Mouse (Mus musculus): ENCODE measurements around the gene Cyth2. TPM values are rescaled to one million over a fixed set of nuclear protein-coding genes. Genes with fewer than 3 reads are reported as not detected.

Cyth2 gene
- 19.2 and 19.7 TPM in 2 replicates for polyA plus RNA-seq (2012; rRNA removed)

DNA sequence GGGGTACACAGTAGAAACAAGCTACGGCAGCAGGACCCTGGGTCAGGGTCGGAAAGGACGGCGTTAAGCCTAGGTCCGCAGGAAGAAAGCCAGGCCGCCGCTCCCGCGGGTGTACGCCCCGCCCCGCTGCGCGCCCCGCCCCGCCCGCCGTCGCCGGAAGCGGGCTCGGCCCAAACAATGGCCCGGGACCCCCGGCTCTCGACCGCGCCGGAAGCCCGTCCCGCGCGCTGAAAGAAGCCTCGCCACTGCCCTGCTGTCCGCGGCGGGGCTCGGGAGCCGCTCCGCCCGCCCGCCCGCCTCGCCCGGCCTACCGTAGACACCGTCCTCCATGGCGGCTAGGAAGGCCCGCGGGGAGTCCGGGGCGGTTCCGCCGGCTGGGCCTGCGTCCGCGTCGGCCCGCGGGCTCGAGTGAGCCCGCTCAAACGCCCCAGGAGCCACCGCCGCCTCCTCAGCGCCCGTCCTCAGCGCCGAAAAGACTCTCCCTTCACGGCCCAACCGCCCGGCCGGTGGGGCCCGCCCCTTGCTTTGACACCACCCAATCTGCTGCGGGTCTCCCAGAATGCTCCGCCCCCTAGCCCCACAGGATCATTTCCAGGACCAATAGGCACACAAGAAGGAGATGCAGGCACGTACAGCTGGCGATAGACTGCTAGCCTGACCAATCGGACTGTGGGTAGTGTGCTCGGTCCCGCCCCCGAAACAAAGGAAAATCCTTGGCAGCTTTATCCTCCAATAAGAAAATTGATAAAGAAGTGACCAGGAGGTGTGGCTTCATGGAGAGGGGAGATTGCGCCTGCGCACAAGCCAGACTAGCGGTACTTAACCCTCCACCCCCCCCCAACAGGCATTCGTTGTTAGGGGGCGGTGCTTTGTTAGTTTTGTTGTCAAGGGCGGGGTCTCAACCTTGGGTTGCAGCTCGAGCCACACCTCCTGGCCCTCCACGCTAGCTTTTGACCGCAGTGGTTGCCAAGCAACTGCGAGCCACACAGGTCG, at the start of gene Cyth2:
Gene Cyth2 (minus strand): TSS at position 795 of the 993 bp plus-strand sequence.

DNA sequence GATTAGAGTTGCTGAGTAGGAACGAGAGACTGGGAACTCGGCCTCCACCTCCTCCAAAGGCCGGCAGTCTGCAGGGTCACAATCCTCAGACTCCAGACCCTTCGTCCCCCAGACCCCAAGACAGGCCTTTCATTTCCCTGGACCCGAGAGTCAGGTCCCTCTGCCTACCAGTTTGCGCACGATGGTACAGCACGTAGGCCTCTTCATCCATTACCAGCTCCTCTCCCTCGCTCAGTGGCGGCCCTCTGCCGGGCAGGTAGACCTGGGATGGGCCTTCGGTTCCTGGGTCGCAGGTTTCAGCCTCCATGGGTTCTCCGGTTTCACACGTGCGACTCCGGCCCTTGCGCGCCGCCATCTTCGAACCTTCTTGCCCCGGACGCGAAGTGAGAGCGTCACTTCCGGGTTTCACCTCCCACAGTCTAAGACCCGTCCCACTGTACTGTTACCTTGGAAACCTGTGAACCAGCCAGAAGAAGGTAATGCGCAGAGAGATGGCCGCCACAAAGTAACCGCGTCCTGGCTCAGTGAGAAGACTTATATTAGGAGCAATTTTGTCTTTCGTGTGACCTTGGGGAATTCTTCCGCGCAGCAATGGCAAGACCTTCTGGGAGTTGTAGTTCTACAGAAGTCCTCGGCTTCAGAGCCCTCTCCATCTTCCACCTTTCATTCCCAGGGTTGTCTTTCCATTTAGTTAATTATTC, 16.2 kb upstream of the Cyth2 start, which contains the start of gene Grwd1:
Gene Grwd1 (minus strand): TSS at position 518 of the 701 bp plus-strand sequence.

DNA sequence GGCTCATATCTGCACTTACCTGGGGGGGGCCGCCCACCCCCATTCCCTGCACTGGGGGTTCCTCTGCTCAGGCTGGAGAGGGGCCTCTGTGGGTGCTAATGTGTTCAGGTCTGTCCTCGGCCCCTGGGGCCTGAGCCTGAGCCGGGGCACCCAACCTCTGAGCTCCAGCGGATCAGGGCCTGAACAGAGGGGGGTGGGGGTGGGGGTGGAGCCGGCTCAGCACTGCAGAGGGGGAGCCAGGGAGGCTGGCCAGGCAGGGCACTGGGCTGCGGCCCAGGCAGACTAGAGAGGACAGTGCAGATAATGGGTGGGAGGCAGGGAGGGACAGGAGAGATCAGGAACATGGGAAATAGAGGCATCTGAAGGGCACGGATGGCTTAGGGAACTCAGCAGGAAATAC, 10.2 kb upstream of the Cyth2 start, which contains the start of gene Kcnj14:
Gene Kcnj14 (minus strand): TSS at position 185 of the 400 bp plus-strand sequence.

GRCm38 (mm10) chr7:45784524-45785372, 29.6 kb downstream of the Cyth2 start, which contains the start of gene Sult2b1:
Sult2b1 (minus strand) TSS chr7:45784669.

GRCm38 (mm10) chr7:45783511-45784091, 30.8 kb downstream of the Cyth2 start, which contains the start of gene Lmtk3:
Lmtk3 (plus strand) TSS chr7:45783738.

Other genes with a start within 250 kb of the Cyth2 start
- gene Bcat2, start 244.4 kb downstream of the Cyth2 start, polyA plus RNA-seq (2012; rRNA removed) = 35.6 and 40.6 TPM in 2 replicates
- gene Fgf21, start 199.1 kb downstream of the Cyth2 start, polyA plus RNA-seq (2012; rRNA removed) = not detected in 2 replicates
- 0.01 TPM in 1 of 2 replicates, not detected in the other for gene Fut1, start 197.3 kb downstream of the Cyth2 start, polyA plus RNA-seq (2012; rRNA removed)
- gene Izumo1, start 192.8 kb downstream of the Cyth2 start, polyA plus RNA-seq (2012; rRNA removed) = 0.09 and 0.10 TPM in 2 replicates
- gene Rasip1, start 187.1 kb downstream of the Cyth2 start, polyA plus RNA-seq (2012; rRNA removed) = 2.0 and 2.2 TPM in 2 replicates
- 0.37 and 0.43 TPM in 2 replicates for gene Mamstr, start 174.6 kb downstream of the Cyth2 start, polyA plus RNA-seq (2012; rRNA removed)
- not detected in 2 replicates for gene Fut2, start 148.2 kb downstream of the Cyth2 start, polyA plus RNA-seq (2012; rRNA removed)
- gene Ntn5, start 130.6 kb downstream of the Cyth2 start, polyA plus RNA-seq (2012; rRNA removed) = not detected in 2 replicates
- gene Sec1, start 120.2 kb downstream of the Cyth2 start, polyA plus RNA-seq (2012; rRNA removed) = 0.02 TPM in 1 of 2 replicates, not detected in the other
- gene Car11, start 114.7 kb downstream of the Cyth2 start, polyA plus RNA-seq (2012; rRNA removed) = 0.14 and 0.37 TPM in 2 replicates
- gene Dbp, start 109.5 kb downstream of the Cyth2 start, polyA plus RNA-seq (2012; rRNA removed) = 0.67 TPM in 2 replicates
- 524 and 540 TPM in 2 replicates for gene Rpl18, start 99.1 kb downstream of the Cyth2 start, polyA plus RNA-seq (2012; rRNA removed)
- 6.3 and 7.1 TPM in 2 replicates for gene Sphk2, start 96.6 kb downstream of the Cyth2 start, polyA plus RNA-seq (2012; rRNA removed)
- 0.21 and 0.32 TPM in 2 replicates for gene Fam83e, start 93.4 kb downstream of the Cyth2 start, polyA plus RNA-seq (2012; rRNA removed)
- not detected in 2 replicates for gene Spaca4, start 88.8 kb downstream of the Cyth2 start, polyA plus RNA-seq (2012; rRNA removed)
- gene Lmtk3, start 30.8 kb downstream of the Cyth2 start, polyA plus RNA-seq (2012; rRNA removed) = 0.13 and 0.24 TPM in 2 replicates
- 0.22 and 0.28 TPM in 2 replicates for gene Sult2b1, start 29.9 kb downstream of the Cyth2 start, polyA plus RNA-seq (2012; rRNA removed)
- gene Kcnj14, start 10.2 kb upstream of the Cyth2 start, polyA plus RNA-seq (2012; rRNA removed) = 0.08 TPM in 2 replicates
- gene Grwd1, start 16.4 kb upstream of the Cyth2 start, polyA plus RNA-seq (2012; rRNA removed) = 11.5 and 14.3 TPM in 2 replicates
- gene Kdelr1, start 58.2 kb upstream of the Cyth2 start, polyA plus RNA-seq (2012; rRNA removed) = 52.6 and 59.3 TPM in 2 replicates
- 0.09 TPM in 2 replicates for gene Grin2d, start 63.8 kb upstream of the Cyth2 start, polyA plus RNA-seq (2012; rRNA removed)
- gene Syngr4, start 82.1 kb upstream of the Cyth2 start, polyA plus RNA-seq (2012; rRNA removed) = 0.64 and 0.83 TPM in 2 replicates
- gene Tmem143, start 82.4 kb upstream of the Cyth2 start, polyA plus RNA-seq (2012; rRNA removed) = 7.8 and 8.8 TPM in 2 replicates
- gene Emp3, start 106.8 kb upstream of the Cyth2 start, polyA plus RNA-seq (2012; rRNA removed) = 22.4 and 25.3 TPM in 2 replicates
- 1.0 and 1.1 TPM in 2 replicates for gene Ccdc114, start 109.5 kb upstream of the Cyth2 start, polyA plus RNA-seq (2012; rRNA removed)
- gene Abcc6, start 215.7 kb upstream of the Cyth2 start, polyA plus RNA-seq (2012; rRNA removed) = 9.6 and 12.4 TPM in 2 replicates
- gene Nomo1, start 219.1 kb upstream of the Cyth2 start, polyA plus RNA-seq (2012; rRNA removed) = 17.1 and 18.2 TPM in 2 replicates

Measured in liver, embryonic 14 days (tissue).